Mouse (Mus musculus) heart, postnatal 36 days (tissue): Measurements from ENCODE around the gene Faim2. TPM values are rescaled to one million over a fixed set of nuclear protein-coding genes. Genes with fewer than 3 reads are reported as not detected.

Experiments used
- DNase-seq, 2 experiments: peaks; one replicate each; pipeline ENCODE4 v3.0.0; 2021 to 2022
- intact Hi-C: fragments of 180-260 bp; cut with DNase I; formaldehyde crosslinking; loops from one replicate; pipeline ENCODE4 v1.15.1; 2025
- total RNA-seq, 2 experiments: library from RNA; stranded (reverse); gene quantifications; 2 replicates each; pipeline ENCODE4 v1.2.3; 2021

The Faim2 gene
- total RNA-seq, 2 experiments from 2014 or later = 0.31 to 0.33 TPM

GRCm38 (mm10) chr15:99470971-99471676 lies 56.8 kb downstream of the Faim2 start:
- DNase-seq = peak; percentile 71 to 74
- intact Hi-C loops = loop anchor here (1.0 to 5.0 kb wide), 2 partner anchors 55 to 154 kb away; no protein-coding TSS in a partner anchor

GRCm38 (mm10) chr15:99470224-99470761 lies 57.7 kb downstream of the Faim2 start:
- intact Hi-C loops = loop anchor here (5.0 kb wide), 1 partner anchor 153 kb away; no protein-coding TSS in a partner anchor
- peak; percentile 49 to 62 for DNase-seq

- intact Hi-C loops = loop anchor here (5.0 kb wide), 1 partner anchor 152 kb away; no protein-coding TSS in a partner anchor
- DNase-seq = peak in 1 of 2 experiments; percentile 24
Measured at GRCm38 (mm10) chr15:99469736-99470135, 58.2 kb downstream of the Faim2 start.

- DNase-seq = peak; percentile 80 to 86
- intact Hi-C loops = no loop called here
Measured at GRCm38 (mm10) chr15:99469067-99469466, 58.9 kb downstream of the Faim2 start.

- intact Hi-C loops = no loop called here
- DNase-seq = no peak
Measured at GRCm38 (mm10) chr15:99463194-99463593, 64.8 kb downstream of the Faim2 start.

- DNase-seq = peak; percentile 88 to 90
- intact Hi-C loops = loop anchor here (5.0 kb wide), 1 partner anchor 136 kb away; no protein-coding TSS in a partner anchor
Measured at GRCm38 (mm10) chr15:99457606-99458401, 70.2 kb downstream of the Faim2 start, which contains the start of gene Nckap5l. Gene Nckap5l, minus strand, starts transcription at chr15:99457748.

GRCm38 (mm10) chr15:99456963-99457605 lies 70.9 kb downstream of the Faim2 start:
- DNase-seq = peak; percentile 70 to 81
- intact Hi-C loops = loop anchor here (5.0 kb wide), 1 partner anchor 135 kb away; no protein-coding TSS in a partner anchor

GRCm38 (mm10) chr15:99456338-99456962 lies 71.5 kb downstream of the Faim2 start:
- intact Hi-C loops = loop anchor here (5.0 kb wide), 1 partner anchor 134 kb away; no protein-coding TSS in a partner anchor
- peak in 1 of 2 experiments; percentile 29 for DNase-seq

- intact Hi-C loops = loop anchor here (5.0 kb wide), 1 partner anchor 133 kb away; no protein-coding TSS in a partner anchor
- DNase-seq = no peak
Measured at GRCm38 (mm10) chr15:99455415-99455814, 72.5 kb downstream of the Faim2 start.

GRCm38 (mm10) chr15:99454585-99455279 lies 73.2 kb downstream of the Faim2 start:
- intact Hi-C loops = loop anchor here (5.0 kb wide), 1 partner anchor 132 kb away; no protein-coding TSS in a partner anchor
- no peak for DNase-seq

GRCm38 (mm10) chr15:99453153-99453900 lies 74.6 kb downstream of the Faim2 start:
- intact Hi-C loops = no loop called here
- DNase-seq = no peak

GRCm38 (mm10) chr15:99449751-99450280 lies 78.1 kb downstream of the Faim2 start:
- no peak for DNase-seq
- intact Hi-C loops = no loop called here

GRCm38 (mm10) chr15:99449131-99449750 lies 78.7 kb downstream of the Faim2 start:
- DNase-seq = peak; percentile 56 to 71
- intact Hi-C loops = no loop called here

Other genes starting within 250 kb of the Faim2 start
- 10 to 100 TPM; 20.4 to 24.3 TPM for gene Prpf40b, start 233.1 kb downstream of the Faim2 start, total RNA-seq
- gene Fam186b, start 232.3 kb downstream of the Faim2 start, total RNA-seq = not detected
- gene Fmnl3, start 157.7 kb downstream of the Faim2 start, total RNA-seq = 10 to 100 TPM; 19.0 to 22.3 TPM
- gene Tmbim6, start 135.3 kb downstream of the Faim2 start, total RNA-seq = 100 to 1,000 TPM; 233 to 243 TPM
- 1 to 10 TPM; 6.9 to 8.8 TPM for gene Nckap5l, start 70.4 kb downstream of the Faim2 start, total RNA-seq
- gene Bcdin3d, start 53.4 kb downstream of the Faim2 start, total RNA-seq = 1 to 10 TPM; 3.2 to 3.4 TPM
- gene Aqp2, start 50.9 kb upstream of the Faim2 start, total RNA-seq = not detected
- not detected for gene Aqp5, start 62.6 kb upstream of the Faim2 start, total RNA-seq
- not detected for gene Aqp6, start 73.2 kb upstream of the Faim2 start, total RNA-seq
- 1 to 10 TPM; 2.1 to 2.2 TPM for gene Racgap1, start 123.5 kb upstream of the Faim2 start, total RNA-seq
- under 1 TPM; 0.22 to 0.35 TPM for gene Asic1, start 142.2 kb upstream of the Faim2 start, total RNA-seq
- gene Smarcd1, start 174.0 kb upstream of the Faim2 start, total RNA-seq = 10 to 100 TPM; 18.7 to 22.1 TPM
- 1 to 10 TPM; 1.8 to 2.4 TPM for gene Gm17349, start 177.3 kb upstream of the Faim2 start, total RNA-seq
- gene Gpd1, start 189.3 kb upstream of the Faim2 start, total RNA-seq = 10 to 100 TPM; 61.0 to 62.5 TPM
- gene Cox14, start 197.5 kb upstream of the Faim2 start, total RNA-seq = 100 to 1,000 TPM; 218 to 222 TPM
- 10 to 100 TPM; 17.6 to 18.0 TPM for gene Cers5, start 244.7 kb upstream of the Faim2 start, total RNA-seq